Mouse (Mus musculus) cerebellum, postnatal 14 days (tissue): ENCODE data around the gene Pigv.

Experiments used
- DNase-seq, 2 experiments: peaks; one replicate each; pipeline ENCODE4 v3.0.0; 2021; ENCODE audit warnings: mixed read lengths in 2 of 2

The Pigv gene

GRCm38 (mm10) chr4:133671881-133672844, at the start of gene Pigv:
Pigv (minus strand) TSS chr4:133672647.
- DNase-seq = peak; percentile 98

- no peak for DNase-seq
Measured at GRCm38 (mm10) chr4:133719791-133720190, 47.3 kb upstream of the Pigv start.

- no peak for DNase-seq
Measured at GRCm38 (mm10) chr4:133712755-133713154, 40.3 kb upstream of the Pigv start.

GRCm38 (mm10) chr4:133711307-133712076, 39.0 kb upstream of the Pigv start:
- DNase-seq = peak; percentile 50 to 64

- DNase-seq = no peak
Measured at GRCm38 (mm10) chr4:133709395-133709794, 36.9 kb upstream of the Pigv start.

- no peak for DNase-seq
Measured at GRCm38 (mm10) chr4:133707464-133707863, 35.0 kb upstream of the Pigv start.

- DNase-seq = peak; percentile 65 to 70
Measured at GRCm38 (mm10) chr4:133706956-133707355, 34.5 kb upstream of the Pigv start.

- no peak for DNase-seq
Measured at GRCm38 (mm10) chr4:133705062-133705461, 32.6 kb upstream of the Pigv start.

GRCm38 (mm10) chr4:133700905-133701368, 28.5 kb upstream of the Pigv start:
- DNase-seq = peak; percentile 67 to 78

- DNase-seq = no peak
Measured at GRCm38 (mm10) chr4:133695363-133695762, 22.9 kb upstream of the Pigv start.

- no peak for DNase-seq
Measured at GRCm38 (mm10) chr4:133690252-133690651, 17.8 kb upstream of the Pigv start.

- no peak for DNase-seq
Measured at GRCm38 (mm10) chr4:133688417-133689067, 16.1 kb upstream of the Pigv start.

GRCm38 (mm10) chr4:133687126-133687525, 14.7 kb upstream of the Pigv start:
- no peak for DNase-seq

- DNase-seq = no peak
Measured at GRCm38 (mm10) chr4:133686512-133686911, 14.1 kb upstream of the Pigv start.

- no peak for DNase-seq
Measured at GRCm38 (mm10) chr4:133680206-133680786, 7.8 kb upstream of the Pigv start.

GRCm38 (mm10) chr4:133679629-133680028, 7.2 kb upstream of the Pigv start:
- DNase-seq = no peak

GRCm38 (mm10) chr4:133677266-133677665, 4.8 kb upstream of the Pigv start:
- no peak for DNase-seq

GRCm38 (mm10) chr4:133676189-133676588, 3.7 kb upstream of the Pigv start:
- no peak for DNase-seq

- peak; percentile 62 for DNase-seq
Measured at GRCm38 (mm10) chr4:133675594-133676016, 3.2 kb upstream of the Pigv start.

GRCm38 (mm10) chr4:133674331-133674695, 1.9 kb upstream of the Pigv start:
- DNase-seq = peak in 1 of 2 experiments; percentile 44

- DNase-seq = peak in 1 of 2 experiments; percentile 57
Measured at GRCm38 (mm10) chr4:133673666-133674330, 1.4 kb upstream of the Pigv start.
